Mouse (Mus musculus): ENCODE results near the gene Zfp184.

Gene Zfp184

DNA sequence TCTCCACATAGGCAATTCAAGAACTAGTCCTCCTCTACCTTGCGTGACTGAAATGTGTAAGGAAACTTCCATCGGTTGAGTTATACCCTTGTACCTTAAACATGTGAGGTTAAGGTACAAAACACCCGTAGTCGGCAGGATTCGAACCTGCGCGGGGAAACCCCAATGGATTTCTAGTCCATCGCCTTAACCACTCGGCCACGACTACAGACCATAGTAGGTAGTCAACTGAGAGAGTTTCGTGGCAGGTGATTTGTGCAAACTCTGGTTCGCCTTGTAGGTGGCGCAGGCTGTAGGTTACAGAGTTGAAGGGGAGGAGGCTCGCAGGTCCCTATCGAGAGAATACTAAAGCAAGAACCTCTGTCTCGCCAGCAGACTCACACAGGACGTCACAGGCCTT, 7.9 kb upstream of the Zfp184 start:
- no peaks in the 10 kb centered on the region for H3K36me3 ChIP-seq (ENCODE audit: control insufficient read depth, insufficient read depth, low read length, poor library complexity, severe bottlenecking)
- DNase-seq (ENCODE audit: low read depth, low spot score): peak; percentile 79

DNA sequence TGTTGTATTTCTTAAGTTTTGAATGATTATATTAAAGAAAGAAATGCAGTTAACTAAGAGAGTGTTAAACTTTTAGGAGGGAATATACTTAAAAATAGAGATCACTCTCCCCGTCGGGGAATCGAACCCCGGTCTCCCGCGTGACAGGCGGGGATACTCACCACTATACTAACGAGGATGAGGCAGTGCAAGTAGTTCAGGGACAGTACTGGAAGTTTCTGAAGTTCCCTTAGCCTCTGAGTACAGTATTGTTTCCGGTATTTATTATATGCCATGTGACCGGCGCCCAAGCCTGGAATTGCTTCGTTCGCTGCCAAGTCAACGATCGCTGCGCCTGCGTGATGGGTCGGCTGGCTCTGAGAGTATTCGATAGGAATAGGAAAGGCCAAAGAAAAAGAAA, 4.7 kb upstream of the Zfp184 start:
- peak; percentile 95 for DNase-seq (ENCODE audit: low read depth, low spot score)

More for the DNA sequence above, 7.9 kb upstream of the Zfp184 start:
- H3K27me3 ChIP-seq (ENCODE audit: control insufficient read depth, insufficient read depth, low read length, poor library complexity, severe bottlenecking): no peaks in the 10 kb centered on the region

DNA sequence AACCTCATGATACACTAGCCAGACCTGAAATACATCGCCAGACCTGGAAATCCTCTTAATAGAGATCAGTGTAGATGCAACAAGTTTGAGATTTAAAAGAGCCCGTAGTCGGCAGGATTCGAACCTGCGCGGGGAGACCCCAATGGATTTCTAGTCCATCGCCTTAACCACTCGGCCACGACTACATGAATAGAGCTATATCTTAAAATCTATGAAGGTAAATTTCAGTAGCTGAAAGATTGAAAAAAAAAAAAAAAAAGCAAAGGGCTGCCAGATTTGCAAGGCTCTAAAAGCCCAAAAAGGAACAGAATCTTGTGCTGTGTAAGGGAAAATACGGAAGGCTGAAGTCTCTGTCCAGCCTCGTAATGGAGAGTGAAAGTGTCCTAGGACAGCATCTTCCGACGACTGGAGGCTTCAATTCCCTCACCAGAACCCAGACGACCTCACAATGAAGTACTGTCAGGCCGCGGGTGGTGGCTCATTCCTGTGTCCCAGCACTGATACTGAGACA, 4.0 kb upstream of the Zfp184 start:
- no peaks in the 10 kb centered on the region for H3K27me3 ChIP-seq (ENCODE audit: control insufficient read depth, insufficient read depth, low read length, poor library complexity, severe bottlenecking)
- H3K36me3 ChIP-seq (ENCODE audit: control insufficient read depth, insufficient read depth, low read length, poor library complexity, severe bottlenecking): no peaks in the 10 kb centered on the region
- peak; percentile 82 for DNase-seq (ENCODE audit: low read depth, low spot score)

More for the DNA sequence above, 4.7 kb upstream of the Zfp184 start:
- Histone ChIP-seq H3K27me3 (ENCODE audit: control insufficient read depth, insufficient read depth, low read length, poor library complexity, severe bottlenecking) (no peaks in the 10 kb centered on the region), H3K36me3 (ENCODE audit: control insufficient read depth, insufficient read depth, low read length, poor library complexity, severe bottlenecking) (no peaks in the 10 kb centered on the region)

DNA sequence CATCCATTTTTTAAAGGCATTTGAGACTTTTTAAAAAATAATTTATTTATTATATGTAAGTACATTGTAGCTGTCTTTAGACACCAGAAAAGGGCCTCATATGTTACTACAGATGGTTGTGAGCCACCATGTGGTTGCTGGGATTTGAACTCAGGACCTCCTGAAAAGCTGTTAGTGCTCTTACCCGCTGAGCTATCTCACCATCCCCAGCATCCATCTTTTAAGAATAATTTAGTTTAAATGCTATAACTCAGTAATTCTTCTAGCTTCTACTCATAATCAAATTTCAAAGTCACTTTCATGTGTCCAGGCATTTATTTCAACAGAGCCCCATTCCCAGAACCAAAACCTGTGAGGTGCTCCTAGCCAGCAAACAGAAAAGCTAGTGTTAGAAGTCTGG, 1.2 kb upstream of the Zfp184 start:
- Histone ChIP-seq H3K36me3 (ENCODE audit: control insufficient read depth, insufficient read depth, low read length, poor library complexity, severe bottlenecking) (no peaks in the 10 kb centered on the region), H3K27me3 (ENCODE audit: control insufficient read depth, insufficient read depth, low read length, poor library complexity, severe bottlenecking) (no peaks in the 10 kb centered on the region)
- DNase-seq (ENCODE audit: low read depth, low spot score): no peak

DNA sequence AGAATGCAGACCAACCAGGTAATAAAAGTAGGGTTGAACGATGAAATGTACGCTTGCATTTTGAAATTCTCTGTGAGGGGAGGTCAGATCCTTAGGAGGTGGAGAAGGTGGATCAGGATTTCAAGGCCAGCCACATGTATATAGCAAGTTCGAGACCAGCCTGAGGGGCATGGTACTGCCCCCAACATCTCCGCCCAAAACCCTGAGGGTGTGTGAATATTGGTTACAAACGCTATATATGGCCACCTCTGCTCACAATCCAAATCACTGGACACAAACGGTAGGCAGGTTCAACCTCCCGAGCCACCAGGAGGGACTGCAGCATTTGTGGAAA, 335 bp upstream of the Zfp184 start:
- Histone ChIP-seq H3K36me3 (ENCODE audit: control insufficient read depth, insufficient read depth, low read length, poor library complexity, severe bottlenecking) (no peaks in the 10 kb centered on the region), H3K27me3 (ENCODE audit: control insufficient read depth, insufficient read depth, low read length, poor library complexity, severe bottlenecking) (no peaks in the 10 kb centered on the region)
- no peak for DNase-seq (ENCODE audit: low read depth, low spot score)

DNA sequence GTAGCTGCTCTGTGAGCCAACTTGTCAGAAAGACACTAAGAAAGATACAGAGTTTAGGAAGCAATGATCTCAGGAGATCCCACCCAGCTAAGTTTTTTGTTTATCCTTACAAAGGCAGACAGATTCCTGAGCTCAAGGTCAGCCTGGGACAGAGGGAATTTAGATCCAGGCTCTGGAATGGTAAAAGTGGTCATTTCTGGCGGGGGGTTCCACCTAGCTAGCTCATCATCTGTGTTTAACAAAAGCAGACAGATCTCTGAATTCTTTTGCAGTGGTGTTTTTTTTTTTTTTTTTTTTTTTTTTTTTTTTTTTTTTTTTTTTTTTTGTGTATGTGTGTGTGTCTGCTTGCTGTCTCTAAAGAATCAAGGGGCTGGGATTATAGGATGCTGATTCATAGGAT, 24.4 kb downstream of the Zfp184 start:
- H3K36me3 ChIP-seq (ENCODE audit: control insufficient read depth, insufficient read depth, low read length, poor library complexity, severe bottlenecking): no peaks in the 10 kb centered on the region
- no peaks in the 10 kb centered on the region for H3K27me3 ChIP-seq (ENCODE audit: control insufficient read depth, insufficient read depth, low read length, poor library complexity, severe bottlenecking)
- DNase-seq (ENCODE audit: low read depth, low spot score): no peak

DNA sequence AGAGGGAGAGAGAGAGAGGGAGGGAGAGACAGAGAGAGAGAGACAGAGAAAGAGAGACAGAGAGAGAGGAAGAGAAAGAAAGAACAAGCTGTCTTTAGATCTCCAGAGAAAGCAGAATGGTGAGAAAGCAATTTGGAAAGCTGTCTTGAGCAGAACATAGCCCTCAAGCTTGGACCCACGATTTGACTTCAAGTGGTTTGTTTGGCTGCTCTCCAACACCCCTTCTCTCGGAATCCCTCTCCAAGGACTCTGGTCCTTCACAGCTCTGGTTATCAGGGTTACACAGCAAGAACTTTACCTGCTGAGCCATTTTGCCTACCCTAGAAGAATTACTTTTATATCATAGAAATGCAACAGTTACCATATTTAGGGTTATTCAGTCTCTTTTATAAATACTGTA, 24.9 kb downstream of the Zfp184 start:
- Histone ChIP-seq H3K36me3 (ENCODE audit: control insufficient read depth, insufficient read depth, low read length, poor library complexity, severe bottlenecking) (no peaks in the 10 kb centered on the region), H3K27me3 (ENCODE audit: control insufficient read depth, insufficient read depth, low read length, poor library complexity, severe bottlenecking) (no peaks in the 10 kb centered on the region)
- no peak for DNase-seq (ENCODE audit: low read depth, low spot score)

DNA sequence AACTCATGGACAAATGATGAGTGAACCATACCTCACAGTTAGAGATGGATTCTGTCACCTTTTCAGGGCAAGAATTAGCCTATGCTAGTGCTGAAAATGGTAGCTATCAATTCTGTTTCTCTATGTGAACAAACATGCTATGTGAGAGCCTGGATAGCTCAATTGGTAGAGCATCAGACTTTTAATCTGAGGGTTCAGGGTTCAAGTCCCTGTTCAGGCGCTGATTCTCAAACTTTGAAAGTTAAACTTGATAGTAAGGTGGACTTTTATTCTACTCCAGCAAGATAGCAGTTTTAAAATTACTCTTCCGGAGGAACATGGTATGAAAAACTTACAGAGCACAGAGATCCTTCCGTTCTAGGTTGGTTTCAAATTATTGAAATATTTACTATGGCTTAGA, 26.7 kb downstream of the Zfp184 start:
- no peaks in the 10 kb centered on the region for H3K36me3 ChIP-seq (ENCODE audit: control insufficient read depth, insufficient read depth, low read length, poor library complexity, severe bottlenecking)
- DNase-seq (ENCODE audit: low read depth, low spot score): no peak
- no peaks in the 10 kb centered on the region for H3K27me3 ChIP-seq (ENCODE audit: control insufficient read depth, insufficient read depth, low read length, poor library complexity, severe bottlenecking)

DNA sequence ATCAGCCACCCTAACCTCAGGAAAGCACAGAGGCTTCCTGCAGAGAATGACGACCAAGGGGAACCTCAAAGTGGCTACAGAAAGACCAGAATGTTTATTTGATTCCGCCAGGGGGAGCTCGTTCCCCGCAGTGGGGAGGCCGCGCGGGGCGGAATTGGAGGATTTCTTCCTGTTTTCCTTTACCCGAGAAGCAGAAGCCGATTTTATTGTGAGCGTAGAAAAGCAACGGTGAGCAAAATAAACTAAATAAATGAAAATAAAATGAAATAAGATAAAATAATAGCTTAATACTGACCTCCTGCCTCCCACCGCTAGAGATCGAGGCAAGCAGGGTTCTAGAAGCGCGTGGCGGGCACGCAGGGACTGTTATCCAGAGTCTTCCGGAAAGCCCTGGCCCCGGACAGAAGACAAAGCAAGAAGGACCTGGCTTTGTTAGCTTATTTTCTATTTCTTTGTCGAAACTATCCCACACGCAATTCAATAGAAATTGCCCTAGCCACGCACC, 29.4 kb downstream of the Zfp184 start:
- Histone ChIP-seq H3K27me3 (ENCODE audit: control insufficient read depth, insufficient read depth, low read length, poor library complexity, severe bottlenecking) (no peaks in the 10 kb centered on the region), H3K36me3 (ENCODE audit: control insufficient read depth, insufficient read depth, low read length, poor library complexity, severe bottlenecking) (no peaks in the 10 kb centered on the region)
- DNase-seq (ENCODE audit: low read depth, low spot score): peak; percentile 93

DNA sequence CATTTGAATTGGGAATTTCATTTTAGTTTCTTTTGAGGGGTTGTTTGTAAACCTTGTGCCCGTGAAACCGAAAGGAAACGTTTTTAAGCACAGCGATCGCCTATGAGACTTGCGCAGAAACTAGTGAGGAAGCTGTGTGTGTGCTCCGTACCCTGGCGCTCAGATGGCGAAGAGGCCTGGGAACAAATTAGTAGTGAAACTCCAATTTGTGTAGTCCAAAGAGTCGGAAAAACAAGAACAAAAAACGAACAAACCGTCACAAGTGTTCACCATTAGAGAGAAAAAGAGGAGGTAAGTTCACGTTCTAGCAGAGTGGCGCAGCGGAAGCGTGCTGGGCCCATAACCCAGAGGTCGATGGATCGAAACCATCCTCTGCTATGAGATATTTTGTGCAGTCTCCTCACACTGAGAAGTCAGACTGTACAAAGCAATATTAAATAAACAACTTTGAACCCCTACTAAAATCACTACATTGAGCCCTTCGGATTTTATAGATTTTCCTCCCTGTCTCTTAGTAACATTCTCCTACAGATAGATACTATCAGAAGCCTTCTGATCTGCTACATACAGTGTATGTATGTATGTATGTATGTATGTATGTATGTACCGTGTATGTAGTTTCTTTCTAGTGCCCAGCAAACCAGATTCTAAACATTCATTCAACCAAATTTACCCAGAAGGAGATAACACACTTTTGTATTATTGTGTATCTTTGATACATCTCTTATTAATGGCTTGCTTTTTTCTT, 30.0 kb downstream of the Zfp184 start:
- no peaks in the 10 kb centered on the region for H3K27me3 ChIP-seq (ENCODE audit: control insufficient read depth, insufficient read depth, low read length, poor library complexity, severe bottlenecking)
- DNase-seq (ENCODE audit: low read depth, low spot score): peak; percentile 91
- H3K36me3 ChIP-seq (ENCODE audit: control insufficient read depth, insufficient read depth, low read length, poor library complexity, severe bottlenecking): no peaks in the 10 kb centered on the region

DNA sequence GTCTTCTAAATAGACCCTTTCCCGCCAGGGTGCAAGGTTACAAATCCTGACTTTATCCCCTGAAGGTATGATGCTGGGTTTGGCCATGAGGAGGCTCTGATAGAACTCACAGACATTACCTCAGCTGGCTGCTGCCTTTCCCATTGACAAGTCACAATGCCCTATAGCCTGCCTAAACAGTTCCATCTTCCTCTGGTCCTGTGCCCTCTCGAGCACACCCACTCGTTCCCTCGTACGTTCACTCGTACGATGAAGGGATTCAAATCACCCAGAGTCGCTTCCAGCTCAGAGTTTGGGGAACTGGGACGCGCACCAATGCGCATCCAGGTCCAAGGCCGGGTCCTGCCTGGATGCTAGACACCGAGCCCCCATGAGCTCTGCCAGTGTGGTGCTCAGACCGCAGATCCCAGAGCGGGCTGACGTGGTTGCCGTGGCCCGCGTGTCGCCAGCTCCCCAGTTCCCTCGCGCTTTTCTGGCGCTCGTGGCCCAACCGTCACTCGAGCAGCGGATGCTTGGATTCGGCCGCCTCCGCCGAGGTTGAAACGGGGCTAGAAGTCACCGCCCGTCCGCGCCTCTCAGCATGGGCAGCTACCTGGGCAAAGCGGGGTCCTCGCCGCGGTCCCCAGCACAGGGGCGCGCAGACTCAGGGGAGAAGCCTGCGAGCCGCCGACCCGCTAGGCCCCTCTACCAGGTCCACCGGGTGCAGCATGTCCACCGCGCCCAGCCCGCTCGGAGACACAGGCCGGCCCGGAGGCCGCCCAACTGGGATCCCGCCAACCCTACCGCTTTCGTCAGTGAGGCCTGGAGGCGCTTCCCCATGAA, 36.3 kb downstream of the Zfp184 start, which contains the start of gene Pom121l2:
Pom121l2 (plus strand) TSS at position 214 of the 822 bp plus-strand sequence.
- Histone ChIP-seq H3K36me3 (ENCODE audit: control insufficient read depth, insufficient read depth, low read length, poor library complexity, severe bottlenecking) (no peaks in the 10 kb centered on the region), H3K27me3 (ENCODE audit: control insufficient read depth, insufficient read depth, low read length, poor library complexity, severe bottlenecking) (no peaks in the 10 kb centered on the region; the same call in 1 of the 2 replicates)
- DNase-seq (ENCODE audit: low read depth, low spot score): peak; percentile 45

DNA sequence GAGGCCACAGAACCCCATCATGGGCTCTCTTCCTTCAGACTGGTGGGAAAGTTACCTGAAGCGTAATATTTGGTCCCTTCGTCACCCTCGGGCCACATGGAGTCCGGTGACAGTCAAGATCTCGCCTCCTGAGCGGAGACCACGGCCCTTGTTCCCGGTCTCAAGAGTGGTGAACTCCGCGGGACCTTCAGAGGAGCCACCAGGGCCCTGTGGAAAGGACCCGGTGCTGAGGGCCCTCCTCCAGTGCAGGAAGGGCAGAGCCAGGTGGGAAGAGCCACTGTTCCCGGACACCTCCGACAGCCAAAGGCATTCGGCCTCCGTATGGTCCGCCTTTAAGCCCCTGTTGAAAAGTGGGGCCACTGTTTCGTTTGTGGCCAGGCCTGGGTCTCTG, 36.9 kb downstream of the Zfp184 start:
- no peaks in the 10 kb centered on the region for H3K36me3 ChIP-seq (ENCODE audit: control insufficient read depth, insufficient read depth, low read length, poor library complexity, severe bottlenecking)
- no peaks in the 10 kb centered on the region; the same call in 1 of the 2 replicates for H3K27me3 ChIP-seq (ENCODE audit: control insufficient read depth, insufficient read depth, low read length, poor library complexity, severe bottlenecking)
- DNase-seq (ENCODE audit: low read depth, low spot score): no peak

DNA sequence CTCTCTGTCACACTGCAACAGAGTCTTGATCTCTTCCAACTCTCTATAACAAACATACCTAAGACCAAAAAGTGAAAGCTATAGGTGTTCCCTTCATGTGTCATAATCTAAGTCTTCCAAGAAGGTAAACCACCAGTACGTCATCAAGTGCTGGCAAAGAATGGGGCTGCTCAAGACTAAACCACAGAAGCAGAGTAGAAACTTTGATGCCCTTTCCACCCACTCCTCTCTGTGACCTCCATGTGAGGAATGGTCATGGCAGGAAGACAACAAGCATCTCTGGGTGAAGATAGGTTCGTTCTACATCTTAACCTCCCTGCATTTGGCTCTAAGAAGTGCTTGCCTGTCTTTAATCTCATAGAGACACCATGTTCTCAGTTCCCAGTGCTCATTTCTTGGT, 39.6 kb downstream of the Zfp184 start:
- DNase-seq (ENCODE audit: low read depth, low spot score): no peak
- H3K36me3 ChIP-seq (ENCODE audit: control insufficient read depth, insufficient read depth, low read length, poor library complexity, severe bottlenecking): no peaks in the 10 kb centered on the region
- no peaks in the 10 kb centered on the region; the same call in 1 of the 2 replicates for H3K27me3 ChIP-seq (ENCODE audit: control insufficient read depth, insufficient read depth, low read length, poor library complexity, severe bottlenecking)

DNA sequence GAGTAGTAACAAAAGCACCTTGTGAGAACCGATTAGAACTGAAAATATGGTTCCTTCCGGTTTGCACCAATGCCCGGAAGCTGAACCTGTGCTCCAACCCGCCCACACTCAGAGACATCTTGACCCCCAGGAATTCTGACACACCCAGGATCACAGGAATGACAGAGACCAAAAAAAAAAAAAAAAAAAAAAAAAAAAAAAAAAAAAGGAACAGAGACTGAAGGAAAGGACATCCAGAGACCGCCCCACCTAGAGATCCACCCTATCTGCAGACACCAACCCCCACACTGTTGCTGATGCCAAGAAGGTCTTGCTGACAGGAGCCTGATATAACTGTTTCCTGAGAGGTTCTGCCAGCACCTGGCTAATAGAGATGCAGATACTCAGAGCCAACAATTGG, 47.7 kb downstream of the Zfp184 start:
- Histone ChIP-seq H3K27me3 (ENCODE audit: control insufficient read depth, insufficient read depth, low read length, poor library complexity, severe bottlenecking) (no peaks in the 10 kb centered on the region; the same call in 1 of the 2 replicates), H3K36me3 (ENCODE audit: control insufficient read depth, insufficient read depth, low read length, poor library complexity, severe bottlenecking) (no peaks in the 10 kb centered on the region)
- DNase-seq (ENCODE audit: low read depth, low spot score): no peak
